Mouse (Mus musculus) right cerebral cortex, postnatal 36 days (tissue): ENCODE data around the gene Omp.
A peak's percentile ranks its signal among the peaks of the same experiment; 100 is the strongest.

Experiments
- DNase-seq, 2 experiments: peaks; one replicate each; pipeline ENCODE4 v3.0.0; 2022; ENCODE audit warnings: low spot score in 2 of 2, mixed read lengths in 1 of 2

The Omp gene

DNA sequence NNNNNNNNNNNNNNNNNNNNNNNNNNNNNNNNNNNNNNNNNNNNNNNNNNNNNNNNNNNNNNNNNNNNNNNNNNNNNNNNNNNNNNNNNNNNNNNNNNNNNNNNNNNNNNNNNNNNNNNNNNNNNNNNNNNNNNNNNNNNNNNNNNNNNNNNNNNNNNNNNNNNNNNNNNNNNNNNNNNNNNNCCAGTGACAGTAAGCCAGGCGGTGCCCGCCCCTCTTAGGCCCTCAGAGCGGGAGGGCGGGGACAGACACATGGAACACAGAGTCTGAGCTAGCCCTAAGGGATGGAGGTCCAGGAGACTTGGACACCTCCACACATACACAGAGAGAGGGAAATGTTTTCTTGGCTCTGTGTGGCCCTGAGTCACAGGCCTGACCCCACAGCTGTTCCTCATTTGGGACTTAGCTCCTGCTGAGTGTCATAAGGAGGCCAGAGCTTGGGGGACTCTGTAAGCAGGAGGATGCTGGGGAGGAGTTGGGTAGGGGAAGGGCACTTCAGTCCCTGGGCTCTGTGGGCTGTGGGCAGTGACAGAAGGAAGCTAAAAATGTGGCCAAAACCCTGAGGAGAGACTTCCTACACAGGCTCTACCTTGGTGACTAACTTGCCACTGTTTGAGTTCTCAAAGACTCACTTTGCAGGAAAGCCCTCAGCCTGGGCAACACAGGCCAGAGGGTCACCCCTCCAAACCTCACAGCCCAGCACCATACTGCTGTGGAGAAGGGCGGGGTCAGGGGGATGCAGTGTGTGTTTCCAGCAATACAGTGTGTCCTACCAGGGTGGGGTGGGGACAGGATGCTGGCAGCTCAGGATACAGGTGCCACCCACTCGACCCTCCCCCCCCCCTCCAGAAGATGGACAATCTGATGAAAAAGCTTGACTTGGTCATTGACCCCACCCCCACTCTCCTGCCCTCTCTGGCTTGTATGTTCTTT is 26.1 kb upstream of the Omp start:
- peak in 1 of 2 experiments; percentile 50 for DNase-seq

GRCm38 (mm10) chr7:98164999-98165528 is 19.8 kb upstream of the Omp start:
- no peak for DNase-seq

DNA sequence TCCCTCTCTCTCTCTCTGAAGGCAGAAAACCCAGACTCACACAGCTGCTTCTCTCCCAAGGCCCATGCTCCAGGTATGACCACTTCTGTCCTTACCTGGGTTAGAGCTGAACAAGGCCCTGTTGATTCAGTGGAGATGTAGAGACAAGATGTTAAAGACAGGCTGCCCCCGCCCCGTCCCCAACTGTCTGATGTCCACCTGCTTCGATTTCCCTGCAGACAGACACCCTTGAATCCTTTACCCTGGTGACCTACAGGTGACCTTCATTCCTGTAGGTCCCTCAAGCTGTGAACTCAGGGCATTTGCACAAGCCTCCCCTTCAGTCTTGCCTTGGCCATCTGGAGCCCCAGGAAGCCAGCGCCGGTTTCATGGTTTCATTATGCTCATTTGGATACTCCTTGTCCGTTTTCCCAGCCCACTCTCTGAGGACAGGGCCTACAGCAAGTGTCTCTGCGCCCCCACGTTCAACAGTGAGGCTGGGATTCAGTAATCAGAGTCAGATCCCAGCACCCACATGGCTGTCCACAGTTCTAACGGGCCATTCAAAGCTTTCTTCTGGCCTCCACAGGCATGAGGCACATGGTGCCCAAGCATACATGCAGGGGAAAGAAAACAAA is 19.2 kb upstream of the Omp start:
- DNase-seq: no peak

DNA sequence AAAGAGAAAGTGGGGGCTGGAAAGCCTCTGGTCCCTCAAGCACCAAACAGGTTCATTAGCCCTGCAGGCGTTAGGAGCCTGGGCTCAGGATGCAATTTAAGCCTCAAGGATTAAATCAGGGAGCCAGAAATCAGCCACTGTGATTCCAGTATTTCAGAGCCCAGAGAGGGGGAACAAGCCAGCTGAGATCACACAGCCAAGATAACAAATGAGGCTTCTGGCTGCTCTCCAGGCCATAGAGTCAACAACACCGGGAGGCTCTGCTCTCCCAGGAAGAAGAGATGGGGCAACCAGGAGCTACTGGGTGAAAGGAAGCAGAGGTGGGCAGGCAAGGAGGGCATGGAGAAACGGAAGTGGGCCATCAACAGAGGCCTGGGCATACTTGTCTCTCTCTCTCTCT is 18.4 kb upstream of the Omp start:
- DNase-seq: no peak

- no peak for DNase-seq
Measured at GRCm38 (mm10) chr7:98162239-98162638, 16.9 kb upstream of the Omp start.

GRCm38 (mm10) chr7:98160041-98160740 is 14.9 kb upstream of the Omp start:
- DNase-seq: no peak

DNA sequence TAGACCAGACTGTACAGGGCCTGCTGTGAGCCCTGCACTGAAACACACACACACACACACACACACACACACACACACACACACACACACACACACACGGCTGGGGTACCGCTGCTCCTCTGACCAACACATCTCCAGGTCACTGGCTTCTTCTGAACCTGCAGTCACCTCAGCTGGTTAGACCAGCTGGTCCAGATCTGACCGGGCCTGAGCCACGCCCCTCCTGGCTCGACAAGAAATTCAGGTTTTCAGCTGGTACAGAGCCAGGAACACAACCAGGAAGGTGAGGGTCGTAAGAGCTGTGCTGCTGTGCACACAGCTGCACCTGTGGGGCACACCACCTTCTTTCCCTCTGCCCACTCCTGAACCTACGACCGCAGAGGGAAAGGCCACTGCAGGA is 13.2 kb upstream of the Omp start:
- no peak for DNase-seq

DNA sequence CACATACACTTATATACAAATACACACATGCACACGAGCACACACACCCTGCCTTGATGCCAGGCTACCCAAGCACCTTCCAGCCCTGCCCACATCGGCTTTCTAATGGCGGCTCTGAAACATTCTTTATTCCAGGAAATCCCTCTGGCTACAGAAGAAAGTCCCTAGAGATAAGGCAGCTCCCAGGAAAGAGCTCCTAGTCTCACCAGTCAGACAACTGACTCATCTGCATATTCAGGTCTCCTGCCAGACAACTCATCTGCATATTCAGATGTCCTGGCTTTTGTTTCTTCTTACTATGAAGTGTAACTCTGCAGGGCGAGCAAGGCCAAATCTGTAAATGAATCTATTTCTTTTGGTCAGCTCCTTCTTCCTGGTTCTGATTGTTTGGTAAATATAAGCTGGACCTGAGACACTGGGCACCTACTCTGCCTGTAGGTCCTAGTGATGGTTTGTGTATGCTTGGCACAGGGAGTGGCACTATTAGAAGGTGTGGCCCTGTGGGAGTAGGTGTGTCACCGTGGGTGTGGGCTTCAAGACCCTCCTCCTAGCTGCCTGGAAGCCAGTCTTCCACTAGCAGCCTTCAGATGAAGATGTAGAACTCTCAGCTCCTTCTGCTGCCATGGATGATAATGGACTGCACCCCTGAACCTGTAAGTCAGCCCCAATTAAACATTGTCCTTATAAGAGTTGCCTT is 12.5 kb upstream of the Omp start:
- no peak for DNase-seq

DNA sequence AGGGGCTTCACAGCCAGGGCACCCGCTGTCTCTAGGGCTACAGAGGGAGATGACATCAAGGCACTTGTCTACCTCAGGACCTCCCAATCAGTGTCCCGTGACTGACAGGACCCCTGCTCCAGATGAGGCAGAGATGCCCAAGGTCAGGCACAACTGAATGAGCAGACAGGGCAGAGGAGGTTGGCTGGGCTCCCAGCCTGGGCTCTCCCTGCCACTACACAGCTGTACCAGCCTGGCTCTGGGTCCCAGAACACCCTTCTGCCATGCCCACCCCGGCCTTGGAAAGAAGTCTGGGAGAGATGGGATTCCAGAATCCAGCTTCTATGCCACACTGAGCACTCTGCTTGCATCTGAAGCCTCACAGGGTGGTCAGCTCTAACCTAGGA is 11.0 kb upstream of the Omp start:
- DNase-seq: no peak

DNA sequence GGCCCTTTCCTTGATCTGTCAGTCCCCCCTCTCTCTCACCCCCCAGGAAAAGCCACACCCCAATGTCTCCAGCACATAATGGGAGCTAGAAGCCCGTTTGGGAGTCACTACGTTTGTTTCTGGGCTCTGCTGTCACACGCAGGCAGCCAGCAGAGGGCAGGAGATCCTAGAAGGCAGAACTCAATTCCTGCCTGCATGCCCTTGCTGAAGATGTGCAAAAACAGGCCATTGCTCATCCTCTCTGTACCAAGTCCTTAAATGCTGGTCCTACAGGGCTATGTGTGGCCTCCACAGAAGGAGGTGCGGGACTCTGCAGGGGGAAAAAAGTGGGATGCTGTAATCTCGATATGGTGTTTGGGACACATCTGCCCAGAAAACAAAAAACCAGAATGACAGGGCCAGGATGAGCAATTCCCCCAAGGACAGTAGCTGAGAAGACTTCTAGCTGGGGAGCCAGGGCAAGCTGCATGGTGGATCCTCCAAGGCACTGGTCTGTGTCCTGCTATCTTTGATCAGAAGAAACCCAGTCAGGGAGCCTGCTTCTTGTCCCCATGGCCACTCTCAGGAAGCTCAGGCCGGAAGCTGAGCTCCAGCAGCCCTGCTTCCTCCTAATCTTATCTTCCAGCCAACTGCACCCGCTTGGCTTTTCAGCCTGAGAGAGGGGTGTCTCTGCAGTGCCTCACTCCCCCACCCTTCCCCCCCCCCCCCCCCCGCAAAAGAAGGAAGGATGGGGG is 10.4 kb upstream of the Omp start:
- DNase-seq: no peak

DNA sequence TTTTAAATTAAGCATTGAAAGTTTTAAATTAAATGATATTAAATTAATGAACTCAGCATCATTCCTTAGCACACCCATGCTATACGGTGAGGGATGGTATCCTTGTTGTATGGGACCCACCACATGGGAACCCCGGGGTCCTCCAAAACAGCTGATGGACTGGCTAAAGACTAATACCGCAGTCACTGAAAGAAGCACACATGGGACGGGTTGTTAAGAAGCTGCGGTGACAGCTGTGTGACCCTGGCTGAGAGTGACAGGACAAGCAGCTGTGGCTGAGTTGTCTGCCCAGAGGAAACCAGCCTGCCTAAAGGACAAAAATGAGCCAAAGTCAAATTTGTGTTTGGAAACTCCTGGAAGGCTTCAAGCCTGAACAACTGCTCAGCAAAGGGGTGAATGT is 8.6 kb upstream of the Omp start:
- DNase-seq: no peak

GRCm38 (mm10) chr7:98153345-98153744 is 8.0 kb upstream of the Omp start:
- DNase-seq: no peak

GRCm38 (mm10) chr7:98152400-98152799 is 7.1 kb upstream of the Omp start:
- no peak for DNase-seq

DNA sequence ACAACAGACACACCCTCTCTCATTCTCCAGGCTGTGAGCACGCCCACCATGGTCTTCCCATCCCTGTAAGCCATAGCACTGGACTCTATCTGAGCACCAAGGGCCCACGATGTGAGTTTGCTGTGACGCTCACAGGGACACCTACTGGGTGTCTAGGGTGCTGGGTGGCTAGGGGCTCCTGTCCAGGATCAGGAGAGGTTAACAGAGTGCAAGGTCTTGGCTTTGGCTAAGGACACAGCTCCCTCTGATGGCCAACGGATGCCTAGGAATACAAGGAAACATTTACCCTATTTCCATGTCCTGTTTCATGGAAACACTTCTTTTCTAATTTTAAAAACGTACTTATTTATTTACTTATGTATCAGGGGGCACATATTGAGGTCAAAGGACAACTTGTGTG is 5.2 kb upstream of the Omp start:
- no peak for DNase-seq

DNA sequence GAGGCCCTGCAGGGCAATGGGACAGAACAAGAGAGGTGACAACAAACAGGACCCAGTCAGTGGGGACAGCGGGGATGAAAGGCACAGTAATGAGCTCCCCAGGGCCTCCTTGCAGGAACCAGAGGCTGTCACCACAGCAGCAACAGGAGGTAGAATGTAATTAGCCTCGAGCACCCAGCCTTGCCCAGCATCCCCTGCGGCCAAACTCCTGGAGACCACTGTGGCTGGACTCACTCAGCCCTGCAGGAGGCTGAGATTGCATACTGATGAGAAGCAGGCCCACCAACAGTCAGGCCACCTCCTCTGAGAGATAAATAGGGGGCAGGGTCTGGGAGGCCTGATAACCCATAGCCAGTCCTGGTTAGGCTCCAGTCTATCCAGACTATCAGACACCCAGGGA is 4.5 kb upstream of the Omp start:
- no peak for DNase-seq

DNA sequence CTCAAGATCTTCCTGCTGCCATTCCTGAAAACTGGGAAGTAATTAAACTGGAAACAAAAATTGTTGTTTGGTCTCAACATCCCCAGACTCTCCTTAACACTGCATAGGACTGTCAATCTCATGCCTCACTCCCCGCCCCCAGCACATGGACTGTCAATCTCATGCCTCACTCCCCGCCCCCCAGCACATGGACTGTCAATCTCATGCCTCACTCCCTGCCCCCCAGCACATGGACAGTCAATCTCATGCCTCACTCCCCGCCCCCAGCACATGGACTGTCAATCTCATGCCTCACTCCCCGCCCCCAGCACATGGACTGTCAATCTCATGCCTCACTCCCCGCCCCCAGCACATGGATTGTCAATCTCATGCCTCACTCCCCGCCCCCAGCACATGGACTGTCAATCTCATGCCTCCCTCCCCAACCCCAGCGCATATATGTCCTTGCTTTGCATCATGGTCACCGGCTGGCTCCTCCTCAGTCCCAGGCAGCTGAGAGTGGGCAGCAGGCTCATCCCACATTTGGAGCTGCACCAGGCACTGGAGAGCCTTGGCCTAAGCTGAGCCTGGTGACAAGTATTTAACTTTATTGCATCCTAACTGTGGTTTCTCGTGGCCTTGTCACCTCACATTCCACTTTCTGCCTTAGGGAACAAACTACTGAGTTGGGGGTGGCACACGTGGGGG is 3.6 kb upstream of the Omp start:
- DNase-seq: no peak

- no peak for DNase-seq
Measured at GRCm38 (mm10) chr7:98147766-98148165, 2.5 kb upstream of the Omp start.

GRCm38 (mm10) chr7:98146447-98146845 is 1.1 kb upstream of the Omp start:
- no peak for DNase-seq

GRCm38 (mm10) chr7:98145842-98146446 is 642 bp upstream of the Omp start:
- no peak for DNase-seq

DNA sequence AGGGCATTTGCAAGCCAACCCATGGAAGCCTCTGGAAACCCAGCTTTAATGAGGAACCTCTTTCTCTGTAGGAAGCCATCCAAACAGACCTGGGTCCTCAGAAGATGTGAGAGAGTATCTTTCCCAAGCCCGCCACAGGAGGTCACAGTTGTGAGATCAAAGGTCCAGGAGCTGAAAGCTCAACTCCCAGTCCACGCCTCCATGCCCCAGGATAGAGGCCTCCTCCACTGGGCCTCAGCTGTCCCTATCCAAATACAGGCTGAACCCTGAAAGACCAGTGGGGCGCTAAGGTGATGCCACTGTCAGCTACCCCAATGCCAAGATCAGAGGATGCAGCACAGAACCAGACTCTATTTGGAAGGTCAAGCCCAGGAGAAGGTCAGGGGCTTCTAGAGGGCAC is 2.7 kb downstream of the Omp start:
- no peak for DNase-seq
